Mouse (Mus musculus) heart, postnatal 0 days (tissue): ENCODE measurements around the gene Tnfrsf18.

ENCODE experiments used
- CTCF ChIP-seq: IDR thresholded peaks from 2 replicates; pipeline ENCODE4 v1.5.1; 2016; ENCODE audit warnings: antibody characterized with exemption, control low read depth, low read depth
- EP300 ChIP-seq: IDR thresholded peaks from 2 replicates; pipeline ENCODE4 v1.6.1; 2016; ENCODE audit warnings: antibody characterized with exemption, low read depth

- no peak for TF ChIP-seq CTCF
- TF ChIP-seq EP300, result no peak
These were observed 21.9 kb upstream of the Tnfrsf18 start for GRCm38 (mm10) chr4:156004109-156004508.
